Mouse (Mus musculus): ENCODE data around the gene Esr1.

Esr1 gene

GRCm38 (mm10) chr10:4798268-4798808, 186.9 kb downstream of the Esr1 start:
- peak; percentile 50 to 59 for DNase-seq (ENCODE audit: inconsistent age in 2 of 2, low spot score in 1 of 2)

GRCm38 (mm10) chr10:4824366-4824765, 213.0 kb downstream of the Esr1 start:
- DNase-seq (ENCODE audit: inconsistent age in 2 of 2, low spot score in 1 of 2) = peak; percentile 50 to 79

GRCm38 (mm10) chr10:4830592-4830991, 219.2 kb downstream of the Esr1 start:
- DNase-seq (ENCODE audit: inconsistent age in 2 of 2, low spot score in 1 of 2) = no peak

GRCm38 (mm10) chr10:4838099-4838498, 226.7 kb downstream of the Esr1 start:
- DNase-seq (ENCODE audit: inconsistent age in 2 of 2, low spot score in 1 of 2) = no peak

- DNase-seq (ENCODE audit: inconsistent age in 2 of 2, low spot score in 1 of 2) = peak in 1 of 2 experiments; percentile 63
Measured at GRCm38 (mm10) chr10:4841039-4841438, 229.6 kb downstream of the Esr1 start.

GRCm38 (mm10) chr10:4847523-4847922, 236.1 kb downstream of the Esr1 start:
- DNase-seq (ENCODE audit: inconsistent age in 2 of 2, low spot score in 1 of 2) = no peak

- DNase-seq (ENCODE audit: inconsistent age in 2 of 2, low spot score in 1 of 2) = no peak
Measured at GRCm38 (mm10) chr10:4849881-4850280, 238.5 kb downstream of the Esr1 start.

GRCm38 (mm10) chr10:4875076-4875737, 263.8 kb downstream of the Esr1 start:
- DNase-seq (ENCODE audit: inconsistent age in 2 of 2, low spot score in 1 of 2) = no peak

GRCm38 (mm10) chr10:4881391-4881790, 270.0 kb downstream of the Esr1 start:
- no peak for DNase-seq (ENCODE audit: inconsistent age in 2 of 2, low spot score in 1 of 2)

- no peak for DNase-seq (ENCODE audit: inconsistent age in 2 of 2, low spot score in 1 of 2)
Measured at GRCm38 (mm10) chr10:4885506-4885905, 274.1 kb downstream of the Esr1 start.

- DNase-seq (ENCODE audit: inconsistent age in 2 of 2, low spot score in 1 of 2) = no peak
Measured at GRCm38 (mm10) chr10:4885961-4886360, 274.6 kb downstream of the Esr1 start.

GRCm38 (mm10) chr10:4893475-4893874, 282.1 kb downstream of the Esr1 start:
- no peak for DNase-seq (ENCODE audit: inconsistent age in 2 of 2, low spot score in 1 of 2)

- DNase-seq (ENCODE audit: inconsistent age in 2 of 2, low spot score in 1 of 2) = peak in 1 of 2 experiments; percentile 36
Measured at GRCm38 (mm10) chr10:4897789-4898188, 286.4 kb downstream of the Esr1 start.

- DNase-seq (ENCODE audit: inconsistent age in 2 of 2, low spot score in 1 of 2) = peak in 1 of 2 experiments; percentile 42
Measured at GRCm38 (mm10) chr10:4900324-4900723, 288.9 kb downstream of the Esr1 start.

GRCm38 (mm10) chr10:4909271-4909670, 297.9 kb downstream of the Esr1 start:
- peak in 1 of 2 experiments; percentile 21 for DNase-seq (ENCODE audit: inconsistent age in 2 of 2, low spot score in 1 of 2)

GRCm38 (mm10) chr10:4910451-4910850, 299.1 kb downstream of the Esr1 start:
- no peak for DNase-seq (ENCODE audit: inconsistent age in 2 of 2, low spot score in 1 of 2)

- DNase-seq (ENCODE audit: inconsistent age in 2 of 2, low spot score in 1 of 2) = peak; percentile 44 to 82
Measured at GRCm38 (mm10) chr10:4919046-4919445, 307.7 kb downstream of the Esr1 start.

- DNase-seq (ENCODE audit: inconsistent age in 2 of 2, low spot score in 1 of 2) = peak in 1 of 2 experiments; percentile 13
Measured at GRCm38 (mm10) chr10:4923616-4924015, 312.2 kb downstream of the Esr1 start.

- peak in 1 of 2 experiments; percentile 12 for DNase-seq (ENCODE audit: inconsistent age in 2 of 2, low spot score in 1 of 2)
Measured at GRCm38 (mm10) chr10:4924391-4924790, 313.0 kb downstream of the Esr1 start.

- DNase-seq (ENCODE audit: inconsistent age in 2 of 2, low spot score in 1 of 2) = no peak
Measured at GRCm38 (mm10) chr10:4943148-4943547, 331.8 kb downstream of the Esr1 start.

- DNase-seq (ENCODE audit: inconsistent age in 2 of 2, low spot score in 1 of 2) = no peak
Measured at GRCm38 (mm10) chr10:4944725-4945124, 333.3 kb downstream of the Esr1 start.

GRCm38 (mm10) chr10:4965768-4966167, 354.4 kb downstream of the Esr1 start:
- DNase-seq (ENCODE audit: inconsistent age in 2 of 2, low spot score in 1 of 2) = no peak

GRCm38 (mm10) chr10:4971156-4971555, 359.8 kb downstream of the Esr1 start:
- peak; percentile 40 to 76 for DNase-seq (ENCODE audit: inconsistent age in 2 of 2, low spot score in 1 of 2)

Measured in adrenal gland, adult (tissue).